Mouse (Mus musculus) stomach, embryonic 16.5 days (tissue): Measurements from ENCODE around the gene Fitm1. TPM values are rescaled to one million over a fixed set of nuclear protein-coding genes. Genes with fewer than 3 reads are reported as not detected.

Experiments
- ATAC-seq: fragments of 200-750 bp; cut with Nextera tagmentation; 2 replicates; pipeline ENCODE4 v1.8.0; 2017; ENCODE audit warnings: moderate number of reproducible peaks, moderate TSS enrichment; ENCODE audit not compliant: insufficient read depth, low FRiP score
- H3K27ac ChIP-seq: fragments of 300-500 bp; sonication (generic); 2 replicates; pipeline ENCODE4 v1.5.1; 2014; ENCODE audit warnings: low read length
- H3K27me3 ChIP-seq: fragments of 300-500 bp; sonication (generic); 2 replicates; pipeline ENCODE4 v1.6.1; 2014; ENCODE audit warnings: low read length, control low read depth, mixed read lengths; ENCODE audit not compliant: control insufficient read depth, insufficient read depth
- H3K36me3 ChIP-seq: fragments of 300-500 bp; sonication (generic); 2 replicates; pipeline ENCODE4 v1.6.1; 2014; ENCODE audit warnings: low read length; ENCODE audit not compliant: control insufficient read depth, insufficient read depth
- H3K4me1 ChIP-seq: fragments of 300-500 bp; sonication (generic); 2 replicates; pipeline ENCODE4 v1.6.1; 2014; ENCODE audit warnings: low read length, control low read depth, mixed read lengths; ENCODE audit not compliant: control insufficient read depth, insufficient read depth
- H3K4me2 ChIP-seq: fragments of 300-500 bp; sonication (generic); 2 replicates; pipeline ENCODE4 v1.6.1; 2014; ENCODE audit warnings: low read depth, low read length, mixed read lengths
- H3K4me3 ChIP-seq: fragments of 300-500 bp; sonication (generic); replicated peaks from 2 replicates; pipeline ENCODE4 v1.5.1; 2014; ENCODE audit warnings: mild to moderate bottlenecking, low read length
- H3K9ac ChIP-seq: fragments of 300-500 bp; sonication (generic); 2 replicates; pipeline ENCODE4 v1.6.1; 2014; ENCODE audit warnings: low read length
- H3K9me3 ChIP-seq: fragments of 300-500 bp; sonication (generic); replicated peaks from 2 replicates; pipeline ENCODE4 v1.6.1; 2016; ENCODE audit warnings: low read length, control low read depth; ENCODE audit not compliant: control insufficient read depth
- WGBS: fragments of 180-500 bp; shearing (Covaris S2); extraction: QIAGEN DNeasy Blood & Tissue Kit; methylation state at CpG from one replicate; pipeline ENCODE4 v1.1.7; 2014; 5-methylcytosine and 5-hydroxymethylcytosine counted together
- polyA plus RNA-seq: library from polyadenylated mRNA; unstranded; fragments of >200 nt; fragmentation: Nextera tagmentation; extraction: Ambion mirVana; gene quantifications from 2 replicates; pipeline ENCODE4 v1.2.1, GENCODE M21; 2015

The Fitm1 gene
- polyA plus RNA-seq, 1 experiment from 2014 or later = 8.1 TPM

DNA sequence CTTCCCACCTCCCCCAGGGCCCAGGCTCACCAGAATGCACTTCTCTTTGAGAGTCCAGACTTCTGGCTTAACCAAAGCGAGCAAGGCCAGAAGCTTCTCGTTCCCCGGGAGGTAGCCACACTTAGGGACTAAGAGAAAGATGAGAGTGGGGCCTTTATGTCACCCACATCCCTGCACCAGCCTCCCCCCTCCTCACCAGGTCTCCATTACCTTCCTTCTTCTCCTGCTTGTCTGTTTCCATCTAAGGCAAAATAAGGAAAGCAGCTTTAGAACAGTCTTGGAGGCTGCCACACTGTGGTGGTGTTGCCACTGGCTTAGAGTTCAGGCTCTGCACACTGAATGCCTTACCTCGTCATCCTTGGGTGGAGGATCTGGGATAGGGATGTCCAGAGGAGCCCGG lies 13.9 kb downstream of the Fitm1 start:
- Histone ChIP-seq H3K36me3 (0 out of 2 replicates have a peak, but pooled peaks cover 4% of the 10 kb centered on the region), H3K4me1 (peaks cover 29% of the 10 kb centered on the region), H3K27ac (no peak overlapping the region), H3K4me2 (no peak overlapping the region), H3K27me3 (no peaks in the 10 kb centered on the region), H3K4me3 (no peak overlapping the region), H3K9me3 (no peaks in the 10 kb centered on the region), H3K9ac (no peak overlapping the region)
- 90% methylated on average over 5 of the region's 5 CpGs for WGBS
- no peak for ATAC-seq

DNA sequence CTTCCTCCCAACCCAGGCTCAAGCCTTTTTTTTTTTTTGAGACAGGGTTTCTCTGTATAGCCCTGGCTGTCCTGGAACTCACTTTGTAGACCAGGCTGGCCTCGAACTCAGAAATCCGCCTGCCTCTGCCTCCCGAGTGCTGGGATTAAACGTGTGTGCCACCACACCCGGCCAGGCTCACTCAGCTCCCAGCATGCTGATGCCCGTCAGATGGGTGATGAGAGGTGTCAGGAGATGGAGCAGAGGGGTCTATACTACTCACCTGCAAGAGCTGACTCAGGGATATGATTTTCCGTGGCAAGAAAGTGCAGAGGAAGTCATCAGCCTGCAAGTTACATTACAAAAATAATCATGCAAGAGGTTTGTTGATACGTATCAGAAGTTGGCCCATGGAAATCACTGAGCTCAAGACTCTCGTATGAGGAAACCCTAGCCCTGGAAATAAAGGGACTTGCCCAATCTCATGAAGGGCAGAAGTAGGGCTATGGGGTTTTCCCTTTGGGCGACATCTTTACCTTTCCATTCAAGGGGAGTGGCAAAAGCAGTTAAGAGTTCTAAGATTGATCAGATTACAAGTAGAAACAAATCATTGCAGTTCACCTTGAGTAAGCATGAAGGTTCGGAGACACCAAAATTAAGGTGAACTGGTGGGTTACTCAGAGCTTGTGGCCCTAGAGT lies 14.5 kb downstream of the Fitm1 start:
- Histone ChIP-seq H3K9ac (peak overlapping the region; percentile 86), H3K27me3 (no peaks in the 10 kb centered on the region), H3K4me3 (peak overlapping the region; percentile 94), H3K36me3 (0 out of 2 replicates have a peak, but pooled peaks cover 5% of the 10 kb centered on the region), H3K9me3 (no peaks in the 10 kb centered on the region), H3K4me1 (peaks cover 29% of the 10 kb centered on the region), H3K27ac (no peak overlapping the region; the same call in 1 of the 2 replicates), H3K4me2 (peak overlapping the region; percentile 77)
- 75% methylated on average over 11 of the region's 11 CpGs for WGBS
- no peak for ATAC-seq

DNA sequence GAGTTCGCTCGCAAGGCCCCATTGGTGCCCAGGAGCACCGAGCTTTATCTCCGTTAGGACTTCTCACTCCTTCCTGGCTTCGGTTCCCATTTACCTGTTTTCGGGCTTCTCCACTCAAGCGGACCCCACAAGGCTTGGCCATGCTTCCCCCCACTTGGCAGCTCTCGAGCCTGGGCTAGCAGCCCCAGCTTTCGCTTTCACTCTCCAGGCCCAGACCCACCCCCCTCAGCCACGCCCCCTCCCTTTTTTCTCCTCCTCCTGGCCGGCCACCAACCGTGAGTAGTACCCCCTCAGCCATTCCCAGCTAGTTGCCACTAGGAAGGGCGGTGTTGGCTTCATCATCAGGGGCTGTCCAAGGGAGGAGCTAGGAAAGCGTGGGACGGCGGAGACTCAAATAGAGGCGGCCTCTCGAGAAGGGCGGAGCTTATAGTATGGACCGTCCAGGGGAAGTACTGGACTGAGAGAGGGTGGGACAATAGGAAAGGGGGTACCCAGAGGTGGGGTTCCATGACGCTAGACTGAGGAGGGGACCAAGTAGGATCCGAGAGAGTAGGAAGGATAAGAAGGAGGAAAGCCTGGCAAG lies 15.4 kb downstream of the Fitm1 start, which contains the start of gene Psme2:
TSS of gene Psme2 (minus strand) at position 366 of the 583 bp plus-strand sequence.
- H3K27ac ChIP-seq = peak within 1 kb of the TSS; percentile 100
- peak; percentile 97 for ATAC-seq
- 2% methylated on average over 22 of the region's 22 CpGs for WGBS
- H3K4me3 ChIP-seq = peak within 1 kb of the TSS; percentile 94
- peak within 1 kb of the TSS; percentile 86 for H3K9ac ChIP-seq
- H3K4me1 ChIP-seq = peaks cover 22% of the 10 kb centered on the region
- no peaks in the 10 kb centered on the region for H3K9me3 ChIP-seq
- H3K4me2 ChIP-seq = peak within 1 kb of the TSS; percentile 92
- H3K36me3 ChIP-seq = peaks cover 13% of the 10 kb centered on the region; the same call in 1 of the 2 replicates
- no peaks in the 10 kb centered on the region for H3K27me3 ChIP-seq

DNA sequence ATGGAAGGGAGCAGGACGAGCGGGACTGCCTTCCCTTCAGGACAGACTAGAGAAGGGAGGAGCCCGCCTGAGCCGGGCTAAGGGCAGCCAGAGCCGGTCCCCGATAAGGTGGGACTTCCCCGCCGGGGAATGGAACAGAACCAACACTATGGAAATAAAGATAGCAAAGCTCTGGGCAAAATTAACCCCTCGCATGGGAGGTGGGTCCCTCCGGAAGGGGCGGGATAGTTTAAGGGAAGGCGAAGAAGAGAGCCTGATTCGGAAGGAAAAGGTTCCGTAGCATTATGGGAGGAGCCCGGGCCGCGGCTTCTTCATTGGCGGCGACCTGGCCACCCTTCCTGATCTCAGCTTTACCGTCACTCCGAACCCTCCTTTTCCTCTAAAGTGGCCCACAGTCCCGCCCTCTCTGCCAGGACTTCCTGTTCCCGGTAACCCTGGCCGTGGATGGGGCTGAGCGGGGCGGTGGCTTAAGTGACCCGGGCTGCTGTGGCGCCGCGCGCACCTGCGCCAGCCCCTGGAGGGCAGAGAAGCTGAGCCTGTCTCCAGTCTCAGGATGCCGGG lies 16.0 kb downstream of the Fitm1 start, which contains the start of gene Rnf31:
TSS of gene Rnf31 (plus strand) at position 378 of the 561 bp plus-strand sequence.
- peak; percentile 90 for ATAC-seq
- no peaks in the 10 kb centered on the region for H3K9me3 ChIP-seq
- WGBS = under 1% methylated on average over 33 of the region's 33 CpGs
- peaks cover 22% of the 10 kb centered on the region for H3K4me1 ChIP-seq
- peak within 1 kb of the TSS; percentile 94 for H3K4me3 ChIP-seq
- H3K27me3 ChIP-seq = no peaks in the 10 kb centered on the region
- peaks cover 19% of the 10 kb centered on the region; the same call in 1 of the 2 replicates for H3K36me3 ChIP-seq
- peak within 1 kb of the TSS; percentile 100 for H3K27ac ChIP-seq
- H3K4me2 ChIP-seq = peak within 1 kb of the TSS; percentile 92
- peak within 1 kb of the TSS; percentile 86 for H3K9ac ChIP-seq

DNA sequence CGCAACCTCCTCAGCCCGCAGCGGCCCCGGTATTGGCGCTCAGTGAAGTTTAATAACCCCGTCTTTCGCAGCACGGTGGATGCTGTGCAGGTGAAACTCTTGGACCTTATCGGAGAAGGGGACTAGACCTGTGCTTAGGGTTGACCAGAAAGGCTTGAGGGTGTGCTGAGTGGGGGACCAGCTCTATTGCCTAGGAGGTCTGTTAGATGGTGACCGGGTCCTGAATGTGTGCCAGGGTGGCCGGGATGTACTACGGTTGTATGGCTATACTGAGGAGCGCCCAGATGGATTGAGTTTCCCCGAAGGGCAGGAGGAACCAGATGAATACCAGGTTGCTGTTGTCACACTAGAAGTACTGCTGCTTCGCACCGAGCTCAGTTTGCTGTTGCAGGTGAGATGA lies 16.8 kb downstream of the Fitm1 start:
- Histone ChIP-seq H3K4me2 (peak overlapping the region; percentile 92), H3K4me1 (peaks cover 22% of the 10 kb centered on the region), H3K4me3 (peak overlapping the region; percentile 94), H3K9ac (peak overlapping the region; percentile 86), H3K27me3 (no peaks in the 10 kb centered on the region), H3K36me3 (peaks cover 21% of the 10 kb centered on the region; the same call in 1 of the 2 replicates), H3K9me3 (no peaks in the 10 kb centered on the region), H3K27ac (peak overlapping the region; percentile 100)
- 2% methylated on average over 16 of the region's 16 CpGs for WGBS
- ATAC-seq = no peak

DNA sequence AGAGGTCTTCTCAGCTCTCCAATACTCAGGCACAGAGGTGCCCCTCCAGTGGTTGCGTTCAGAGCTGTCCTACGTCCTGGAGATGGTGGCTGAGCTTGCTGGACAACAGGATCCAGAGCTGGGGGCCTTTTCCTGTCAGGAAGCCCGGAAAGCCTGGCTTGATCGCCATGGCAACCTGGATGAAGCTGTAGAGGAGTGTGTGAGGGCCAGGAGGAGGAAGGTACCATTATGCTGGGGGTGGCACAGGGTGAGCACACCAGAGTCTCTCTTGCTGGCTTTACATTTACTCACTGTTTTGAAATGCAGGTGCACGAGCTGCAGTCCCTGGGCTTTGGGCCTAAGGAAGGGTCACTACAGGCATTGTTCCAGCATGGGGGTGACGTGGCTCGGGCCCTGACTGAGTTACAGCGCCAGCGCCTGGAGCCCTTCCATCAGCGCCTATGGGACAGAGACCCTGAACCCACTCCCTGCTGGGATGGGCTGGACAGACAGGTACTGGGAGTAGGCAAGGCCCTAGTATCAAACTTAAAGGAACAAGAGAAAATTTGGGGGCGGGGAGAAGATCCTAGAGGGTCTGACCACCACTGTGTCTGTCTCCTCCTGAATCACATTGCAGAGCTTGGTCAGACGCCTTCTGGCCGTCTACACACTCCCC lies 20.7 kb downstream of the Fitm1 start:
- Histone ChIP-seq H3K4me1 (peaks cover 14% of the 10 kb centered on the region), H3K36me3 (peaks cover 24% of the 10 kb centered on the region)
- 78% methylated on average over 13 of the region's 13 CpGs for WGBS

DNA sequence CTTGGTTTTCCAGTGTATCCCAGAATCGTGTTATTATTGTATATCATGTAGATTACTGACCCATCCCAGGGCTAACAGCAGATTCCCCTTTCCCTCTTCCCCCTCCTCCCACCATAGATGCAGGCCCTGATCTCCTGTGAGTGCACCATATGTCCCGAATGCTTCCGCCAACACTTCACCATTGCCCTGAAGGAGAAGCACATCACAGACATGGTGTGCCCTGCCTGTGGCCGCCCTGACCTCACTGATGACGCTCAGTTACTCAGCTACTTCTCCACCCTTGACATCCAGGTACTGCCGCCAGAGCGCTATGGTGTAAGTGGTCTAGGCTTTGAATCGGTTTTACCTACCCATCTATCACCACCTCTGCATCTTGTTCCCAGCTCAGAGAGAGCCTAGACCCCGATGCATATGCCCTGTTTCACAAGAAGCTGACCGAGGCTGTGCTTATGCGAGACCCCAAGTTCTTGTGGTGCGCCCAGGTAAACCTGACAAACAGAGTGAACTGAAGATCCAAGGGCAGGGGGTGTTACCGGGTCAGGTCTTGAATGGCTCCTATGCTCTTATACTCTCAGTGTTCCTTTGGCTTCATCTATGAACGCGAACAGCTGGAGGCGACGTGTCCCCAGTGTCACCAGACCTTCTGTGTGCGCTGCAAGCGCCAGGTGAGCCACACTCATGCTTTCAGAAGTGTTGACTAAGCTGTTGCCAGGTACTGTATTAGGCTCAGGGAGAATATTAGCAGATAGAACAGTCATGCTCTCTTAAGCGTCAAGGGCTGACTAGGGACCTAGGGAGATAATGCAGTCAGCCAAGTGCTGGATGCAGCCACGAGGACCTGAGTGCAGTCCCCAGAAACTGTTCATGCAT lies 23.3 kb downstream of the Fitm1 start:
- Histone ChIP-seq H3K4me1 (peaks cover 5% of the 10 kb centered on the region; the same call in 1 of the 2 replicates), H3K36me3 (peaks cover 24% of the 10 kb centered on the region), H3K9ac (no peak overlapping the region), H3K9me3 (no peaks in the 10 kb centered on the region), H3K27me3 (no peaks in the 10 kb centered on the region), H3K4me3 (no peak overlapping the region), H3K27ac (no peak overlapping the region), H3K4me2 (no peak overlapping the region)
- WGBS = 93% methylated on average over 21 of the region's 21 CpGs
- no peak for ATAC-seq

More for the DNA sequence above, 20.7 kb downstream of the Fitm1 start:
- no peak overlapping the region for H3K4me2 ChIP-seq
- H3K27ac ChIP-seq = no peak overlapping the region
- ATAC-seq = no peak
- H3K9ac ChIP-seq = no peak overlapping the region
- no peaks in the 10 kb centered on the region for H3K9me3 ChIP-seq
- no peak overlapping the region for H3K4me3 ChIP-seq
- no peaks in the 10 kb centered on the region for H3K27me3 ChIP-seq

DNA sequence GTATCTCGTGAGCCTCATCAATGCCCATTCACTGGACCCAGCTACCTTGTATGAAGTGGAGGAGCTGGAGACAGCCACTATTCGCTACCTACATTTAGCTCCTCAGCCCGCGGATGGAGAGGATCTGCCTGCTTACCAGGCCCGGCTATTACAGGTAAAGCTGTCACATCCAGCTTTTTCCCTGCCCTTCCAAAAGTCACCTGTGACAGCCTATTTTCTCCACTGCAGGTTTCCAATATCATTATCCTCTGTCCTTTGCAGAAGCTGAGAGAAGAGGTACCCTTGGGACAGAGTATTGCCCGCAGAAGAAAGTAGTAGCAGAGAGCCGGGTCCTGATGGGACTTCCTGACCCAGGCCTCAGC lies 27.8 kb downstream of the Fitm1 start, which contains the start of gene Irf9:
TSS of gene Irf9 (plus strand) at position 301 of the 362 bp plus-strand sequence.
- WGBS = 82% methylated on average over 7 of the region's 7 CpGs

More for the DNA sequence above, 27.8 kb downstream of the Fitm1 start, which contains the start of gene Irf9:
- peaks cover 13% of the 10 kb centered on the region; the same call in 1 of the 2 replicates for H3K4me1 ChIP-seq
- no peaks in the 10 kb centered on the region for H3K27me3 ChIP-seq
- ATAC-seq = no peak
- peaks cover 11% of the 10 kb centered on the region for H3K36me3 ChIP-seq
- peak within 1 kb of the TSS; percentile 47 for H3K4me3 ChIP-seq
- H3K9ac ChIP-seq = peak within 1 kb of the TSS; percentile 72
- peak within 1 kb of the TSS; percentile 56 for H3K4me2 ChIP-seq
- peak within 1 kb of the TSS; percentile 89 for H3K27ac ChIP-seq
- H3K9me3 ChIP-seq = no peaks in the 10 kb centered on the region
